Mouse (Mus musculus): ENCODE data around the gene Sash1.

DNA sequence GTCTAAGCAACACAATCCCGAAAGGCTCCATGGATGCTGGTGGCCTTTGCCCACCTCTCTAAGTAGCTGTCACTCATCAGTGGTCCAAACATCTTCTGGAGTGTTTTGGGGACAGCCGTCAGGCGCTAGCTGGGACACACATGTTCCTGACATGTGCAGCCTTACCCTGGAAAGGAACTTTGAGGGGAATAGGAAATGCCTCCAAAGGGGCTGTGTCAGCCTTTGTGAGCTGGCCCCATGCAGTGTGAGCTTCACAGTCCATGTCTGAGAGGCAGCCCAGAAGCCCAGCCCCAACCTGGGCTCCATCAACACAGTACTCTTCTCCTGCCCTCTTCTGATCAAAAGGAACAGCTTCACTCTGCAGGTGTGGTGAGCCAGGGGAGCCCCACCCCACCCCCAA is 132.5 kb downstream of the Sash1 start:
- TF ChIP-seq ZNF384 (IDR thresholded peaks at IDR 0.05; ENCODE audit: low read depth, low read length) (no peak), PAX5 (IDR thresholded peaks at IDR 0.05; ENCODE audit: low read length) (no peak), CTCF (conservative IDR thresholded peaks at IDR 0.05 in 1 of 2, IDR thresholded peaks at IDR 0.05 in 1 of 2; ENCODE audit: low read depth in 2 of 2, low read length in 2 of 2) (no peak), KAT2A (IDR thresholded peaks at IDR 0.05; ENCODE audit: insufficient replicate concordance, low read length) (no peak), POLR2A (IDR thresholded peaks at IDR 0.05; ENCODE audit: low read depth, low read length) (no peak), MYC (IDR thresholded peaks at IDR 0.05; ENCODE audit: low read depth, low read length) (no peak)

All from CH12.LX (cell line).